Mouse (Mus musculus): ENCODE results near the gene BC049762. TPM values are rescaled to one million over a fixed set of nuclear protein-coding genes. Genes with fewer than 3 reads are reported as not detected.

The BC049762 gene
- total and polyA plus RNA-seq, 3 experiments: 0.11 TPM; not detected in 2

DNA sequence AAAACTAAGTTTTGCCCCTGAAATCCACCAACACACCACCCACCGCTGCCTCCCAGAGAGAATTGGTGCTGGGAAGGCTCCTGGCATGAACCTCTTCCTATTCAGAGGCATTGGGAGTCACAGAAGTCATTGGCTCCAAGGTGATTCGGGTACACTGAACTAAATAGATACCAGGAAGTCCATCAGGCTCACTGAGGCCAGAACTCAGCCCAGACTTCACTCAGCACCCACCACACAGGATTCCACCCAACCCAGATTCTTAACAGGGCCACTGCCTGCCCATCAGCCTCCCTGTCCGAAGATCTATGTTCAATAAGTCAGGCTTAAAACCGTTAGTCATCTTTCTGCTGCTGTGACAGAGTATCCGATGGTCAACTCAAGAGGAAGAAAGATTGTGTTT is 51.4 kb downstream of the BC049762 start:
- Histone ChIP-seq H3K27ac (ENCODE audit: control insufficient read depth, low read depth, low read length) (no peak overlapping the region), H3K79me2 (ENCODE audit: control insufficient read depth, insufficient read depth, low read length, poor library complexity) (no peaks in the 10 kb centered on the region), H3K36me3 (ENCODE audit: control insufficient read depth in 1 of 2, insufficient read depth in 2 of 2, low read length in 2 of 2) (no peaks in the 10 kb centered on the region), H3K4me1 (ENCODE audit: control insufficient read depth in 1 of 2, insufficient read depth in 2 of 2, low read length in 2 of 2) (no peaks in the 10 kb centered on the region), H3K9ac (ENCODE audit: control insufficient read depth, low read depth, low read length, poor library complexity, severe bottlenecking) (no peak overlapping the region), H3K4me3 (ENCODE audit: control insufficient read depth in 1 of 2, insufficient read depth in 1 of 2, low read depth in 2 of 2, low read length in 2 of 2) (no peak overlapping the region), H3K9me3 (replicated peaks; ENCODE audit: insufficient read depth, low read length) (no peaks in the 10 kb centered on the region), H3K27me3 (ENCODE audit: control insufficient read depth in 1 of 2, insufficient read depth in 2 of 2, low read length in 2 of 2) (no peaks in the 10 kb centered on the region)
- no peak for DNase-seq (ENCODE audit: low read depth, low spot score)
- TF ChIP-seq MAX (IDR thresholded peaks at IDR 0.05; ENCODE audit: low read length): no peak
- TF ChIP-seq ZMIZ1 (IDR thresholded peaks at IDR 0.05; ENCODE audit: low read depth, low read length): no peak
- TF ChIP-seq RCOR1 (IDR thresholded peaks at IDR 0.05; ENCODE audit: low read depth, low read length): no peak
- no peak for TF ChIP-seq JUND (IDR thresholded peaks at IDR 0.05; ENCODE audit: low read depth, low read length)

DNA sequence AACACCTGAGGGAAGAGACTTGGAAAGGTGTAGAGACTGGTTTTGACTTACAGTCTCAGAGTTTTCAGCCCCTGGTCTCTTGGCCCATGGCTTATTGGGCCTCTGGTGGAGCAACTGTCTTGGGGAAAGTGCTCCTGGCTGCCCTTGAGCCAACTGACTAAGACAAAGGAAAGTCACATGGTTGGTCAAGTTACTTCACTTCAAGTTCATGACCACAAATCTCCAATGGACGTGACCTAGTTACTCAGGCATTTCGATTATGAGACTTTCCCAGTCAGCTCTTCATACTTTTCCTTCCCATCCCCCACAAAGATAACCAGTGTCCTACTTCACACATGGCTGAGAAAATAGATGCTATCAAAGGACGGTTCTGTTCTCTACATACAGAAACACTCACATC is 55.1 kb downstream of the BC049762 start:
- Histone ChIP-seq H3K9me3 (replicated peaks; ENCODE audit: insufficient read depth, low read length) (no peaks in the 10 kb centered on the region), H3K27ac (ENCODE audit: control insufficient read depth, low read depth, low read length) (no peak overlapping the region), H3K4me1 (ENCODE audit: control insufficient read depth in 1 of 2, insufficient read depth in 2 of 2, low read length in 2 of 2) (no peaks in the 10 kb centered on the region), H3K36me3 (ENCODE audit: control insufficient read depth in 1 of 2, insufficient read depth in 2 of 2, low read length in 2 of 2) (no peaks in the 10 kb centered on the region), H3K27me3 (ENCODE audit: control insufficient read depth in 1 of 2, insufficient read depth in 2 of 2, low read length in 2 of 2) (no peaks in the 10 kb centered on the region), H3K9ac (ENCODE audit: control insufficient read depth, low read depth, low read length, poor library complexity, severe bottlenecking) (no peak overlapping the region), H3K4me3 (ENCODE audit: control insufficient read depth in 1 of 2, insufficient read depth in 1 of 2, low read depth in 2 of 2, low read length in 2 of 2) (no peak overlapping the region), H3K79me2 (ENCODE audit: control insufficient read depth, insufficient read depth, low read length, poor library complexity) (no peaks in the 10 kb centered on the region)
- no peak for DNase-seq (ENCODE audit: low read depth, low spot score)
- TF ChIP-seq MAFK (IDR thresholded peaks at IDR 0.05; ENCODE audit: borderline replicate concordance, low read depth, low read length): no peak
- no peak for TF ChIP-seq CHD1 (IDR thresholded peaks at IDR 0.05; ENCODE audit: low read depth, low read length)
- no peak for TF ChIP-seq ZKSCAN1 (IDR thresholded peaks at IDR 0.05; ENCODE audit: low read depth, low read length)
- no peak for TF ChIP-seq USF2 (IDR thresholded peaks at IDR 0.05; ENCODE audit: borderline replicate concordance in 1 of 2, insufficient read depth in 1 of 2, low read depth in 1 of 2, low read length in 2 of 2)
- TF ChIP-seq E2F4 (IDR thresholded peaks at IDR 0.05; ENCODE audit: borderline replicate concordance, low read depth, low read length): no peak
- TF ChIP-seq ETS1 (IDR thresholded peaks at IDR 0.05; ENCODE audit: low read depth, low read length): no peak
- no peak for TF ChIP-seq NELFE (IDR thresholded peaks at IDR 0.05; ENCODE audit: low read depth, low read length)
- no peak for TF ChIP-seq MAZ (IDR thresholded peaks at IDR 0.05; ENCODE audit: low read depth, low read length)
- no peak for TF ChIP-seq TCF12 (IDR thresholded peaks at IDR 0.05; ENCODE audit: low read depth, low read length)
- TF ChIP-seq MYB (IDR thresholded peaks at IDR 0.05; ENCODE audit: low read depth, low read length): no peak
- TF ChIP-seq CHD2 (IDR thresholded peaks at IDR 0.05; ENCODE audit: low read length): no peak
- no peak for TF ChIP-seq KAT2A (conservative IDR thresholded peaks at IDR 0.05; ENCODE audit: low read depth, low read length)
- TF ChIP-seq MAX (IDR thresholded peaks at IDR 0.05; ENCODE audit: low read length): no peak
- no peak for TF ChIP-seq ZNF384 (IDR thresholded peaks at IDR 0.05; ENCODE audit: low read depth, low read length)

Other genes starting within 250 kb of the BC049762 start
- gene Olfr54, start 248.8 kb downstream of the BC049762 start, total RNA-seq (2012; rRNA removed): not detected in 2 replicates
- not detected for gene Olfr54, start 248.8 kb downstream of the BC049762 start, polyA plus RNA-seq (2012; ENCODE audit: insufficient read depth in 1 of 2, insufficient read length in 2 of 2, low read depth in 1 of 2, low replicate concordance in 2 of 2, missing spikeins in 1 of 2)
- not detected in 2 replicates for gene Olfr1375, start 214.9 kb downstream of the BC049762 start, total RNA-seq (2012; rRNA removed)
- gene Olfr1375, start 214.9 kb downstream of the BC049762 start, polyA plus RNA-seq (2012; ENCODE audit: insufficient read depth in 1 of 2, insufficient read length in 2 of 2, low read depth in 1 of 2, low replicate concordance in 2 of 2, missing spikeins in 1 of 2): not detected
- not detected in 2 replicates for gene Zfp354a, start 203.8 kb downstream of the BC049762 start, total RNA-seq (2012; rRNA removed)
- not detected for gene Zfp354a, start 203.8 kb downstream of the BC049762 start, polyA plus RNA-seq (2012; ENCODE audit: insufficient read depth in 1 of 2, insufficient read length in 2 of 2, low read depth in 1 of 2, low replicate concordance in 2 of 2, missing spikeins in 1 of 2)
- not detected in 2 replicates for gene Gm12569, start 42.6 kb downstream of the BC049762 start, total RNA-seq (2012; rRNA removed)
- not detected for gene Gm12569, start 42.6 kb downstream of the BC049762 start, polyA plus RNA-seq (2012; ENCODE audit: insufficient read depth in 1 of 2, insufficient read length in 2 of 2, low read depth in 1 of 2, low replicate concordance in 2 of 2, missing spikeins in 1 of 2)
- gene Clk4, start 1.3 kb downstream of the BC049762 start, total RNA-seq (2012; rRNA removed): 47.1 and 61.0 TPM in 2 replicates
- gene Clk4, start 1.3 kb downstream of the BC049762 start, polyA plus RNA-seq (2012; ENCODE audit: insufficient read depth in 1 of 2, insufficient read length in 2 of 2, low read depth in 1 of 2, low replicate concordance in 2 of 2, missing spikeins in 1 of 2): 100 to 1,000 TPM in 1 of 2 experiments, 10 to 100 TPM in 1; 47.9 to 244 TPM
- under 0.01 and 0.03 TPM in 2 replicates for gene Col23a1, start 26.9 kb upstream of the BC049762 start, total RNA-seq (2012; rRNA removed)
- gene Col23a1, start 26.9 kb upstream of the BC049762 start, polyA plus RNA-seq (2012; ENCODE audit: insufficient read depth in 1 of 2, insufficient read length in 2 of 2, low read depth in 1 of 2, low replicate concordance in 2 of 2, missing spikeins in 1 of 2): under 1 TPM in 1 of 2 experiments, not detected in 1; 0.03 TPM